Mouse (Mus musculus): ENCODE data around the gene Depdc5. TPM values are rescaled to one million over a fixed set of nuclear protein-coding genes. Genes with fewer than 3 reads are reported as not detected.
"Not testable (repeated sequence)": the region's sequence is repeated elsewhere in the genome, so short reads cannot be mapped to it uniquely, and the experiment has no call there.

The Depdc5 gene
- total and polyA plus RNA-seq, 2 experiments from 2014 or later: 13.4 to 30.3 TPM

GRCm38 (mm10) chr5:33028656-33029055 lies 165.2 kb downstream of the Depdc5 start:
- Histone ChIP-seq H3K4me3 (ENCODE audit: low read depth, low read length) (no peak overlapping the region), H3K36me3 (ENCODE audit: insufficient read depth) (peaks cover 13% of the 10 kb centered on the region; the same call in 1 of the 2 replicates), H3K4me1 (ENCODE audit: insufficient read depth) (peaks cover 24% of the 10 kb centered on the region), H3K4me2 (ENCODE audit: low read depth) (no peak overlapping the region), H3K27me3 (ENCODE audit: insufficient read depth, low read length) (no peaks in the 10 kb centered on the region), H3K9me3 (ENCODE audit: low read length) (no peaks in the 10 kb centered on the region), H3K27ac (ENCODE audit: low read depth, low read length) (no peak overlapping the region), H3K9ac (no peak overlapping the region)
- ATAC-seq (no peak), DNase-seq (no peak)
- 63% methylated on average over 2 of the region's 2 CpGs for WGBS
- TF ChIP-seq CTCF (IDR thresholded peaks at IDR 0.05; ENCODE audit: low read depth): no peak

GRCm38 (mm10) chr5:33030425-33031175 lies 167.1 kb downstream of the Depdc5 start:
- H3K27me3 ChIP-seq (ENCODE audit: insufficient read depth, low read length): no peaks in the 10 kb centered on the region
- H3K4me2 ChIP-seq (ENCODE audit: low read depth): peak overlapping the region; percentile 29
- peaks cover 13% of the 10 kb centered on the region; the same call in 1 of the 2 replicates for H3K36me3 ChIP-seq (ENCODE audit: insufficient read depth)
- H3K9ac ChIP-seq: 0 out of 2 replicates have a peak overlapping the region, but pooled peaks have one; percentile 10
- no peak for TF ChIP-seq CTCF (IDR thresholded peaks at IDR 0.05; ENCODE audit: low read depth)
- peaks cover 18% of the 10 kb centered on the region for H3K4me1 ChIP-seq (ENCODE audit: insufficient read depth)
- DNase-seq (peak; percentile 83), ATAC-seq (peak; percentile 91)
- H3K9me3 ChIP-seq (ENCODE audit: low read length): no peaks in the 10 kb centered on the region
- 44% methylated on average over 4 of the region's 4 CpGs for WGBS
- H3K27ac ChIP-seq (ENCODE audit: low read depth, low read length): peak overlapping the region; percentile 83
- H3K4me3 ChIP-seq (ENCODE audit: low read depth, low read length): no peak overlapping the region

- H3K4me3 ChIP-seq (ENCODE audit: low read depth, low read length): no peak overlapping the region
- H3K27ac ChIP-seq (ENCODE audit: low read depth, low read length): no peak overlapping the region
- no peak for TF ChIP-seq CTCF (IDR thresholded peaks at IDR 0.05; ENCODE audit: low read depth)
- H3K36me3 ChIP-seq (ENCODE audit: insufficient read depth): peaks cover 8% of the 10 kb centered on the region; the same call in 1 of the 2 replicates
- no peak overlapping the region for H3K9ac ChIP-seq
- WGBS: 85% methylated on average over 10 of the region's 10 CpGs
- H3K9me3 ChIP-seq (ENCODE audit: low read length): no peaks in the 10 kb centered on the region
- no peak for DNase-seq
- no peak for ATAC-seq
- H3K4me1 ChIP-seq (ENCODE audit: insufficient read depth): peaks cover 18% of the 10 kb centered on the region
- no peaks in the 10 kb centered on the region for H3K27me3 ChIP-seq (ENCODE audit: insufficient read depth, low read length)
- no peak overlapping the region for H3K4me2 ChIP-seq (ENCODE audit: low read depth)
Measured at GRCm38 (mm10) chr5:33032036-33032773, 168.7 kb downstream of the Depdc5 start.

- ATAC-seq (peak; percentile 66), DNase-seq (peak; percentile 91)
- WGBS: 2% methylated on average over 4 of the region's 4 CpGs
- TF ChIP-seq CTCF (IDR thresholded peaks at IDR 0.05; ENCODE audit: low read depth): peak; percentile 96
- H3K4me2 ChIP-seq (ENCODE audit: low read depth): no peak overlapping the region
- H3K4me3 ChIP-seq (ENCODE audit: low read depth, low read length): no peak overlapping the region
- peaks cover 18% of the 10 kb centered on the region for H3K4me1 ChIP-seq (ENCODE audit: insufficient read depth)
- peaks cover 5% of the 10 kb centered on the region; the same call in 1 of the 2 replicates for H3K36me3 ChIP-seq (ENCODE audit: insufficient read depth)
- H3K9me3 ChIP-seq (ENCODE audit: low read length): no peaks in the 10 kb centered on the region
- H3K9ac ChIP-seq: no peak overlapping the region
- no peaks in the 10 kb centered on the region for H3K27me3 ChIP-seq (ENCODE audit: insufficient read depth, low read length)
- no peak overlapping the region for H3K27ac ChIP-seq (ENCODE audit: low read depth, low read length)
Measured at GRCm38 (mm10) chr5:33033121-33033520, 169.6 kb downstream of the Depdc5 start.

- H3K4me1 ChIP-seq (ENCODE audit: insufficient read depth): peaks cover 18% of the 10 kb centered on the region
- H3K4me3 ChIP-seq (ENCODE audit: low read depth, low read length); ATAC-seq; H3K36me3 ChIP-seq (ENCODE audit: insufficient read depth); H3K27ac ChIP-seq (ENCODE audit: low read depth, low read length); H3K4me2 ChIP-seq (ENCODE audit: low read depth); H3K27me3 ChIP-seq (ENCODE audit: insufficient read depth, low read length); H3K9ac ChIP-seq; DNase-seq; H3K9me3 ChIP-seq (ENCODE audit: low read length): not testable (repeated sequence)
- WGBS: 48% methylated on average over 8 of the region's 8 CpGs
Measured at GRCm38 (mm10) chr5:33033633-33034032, 170.1 kb downstream of the Depdc5 start.

GRCm38 (mm10) chr5:33034100-33034499 lies 170.6 kb downstream of the Depdc5 start:
- Histone ChIP-seq H3K4me1 (ENCODE audit: insufficient read depth) (peaks cover 18% of the 10 kb centered on the region), H3K27me3 (ENCODE audit: insufficient read depth, low read length) (no peaks in the 10 kb centered on the region)
- peak; percentile 6; the same call in 1 of the 2 replicates for ATAC-seq

GRCm38 (mm10) chr5:33034916-33035315 lies 171.4 kb downstream of the Depdc5 start:
- DNase-seq (no peak), ATAC-seq (no peak)
- H3K27ac ChIP-seq (ENCODE audit: low read depth, low read length): no peak overlapping the region
- no peak for TF ChIP-seq CTCF (IDR thresholded peaks at IDR 0.05; ENCODE audit: low read depth)
- WGBS: 40% methylated on average over 3 of the region's 3 CpGs
- no peak overlapping the region for H3K9ac ChIP-seq
- no peak overlapping the region for H3K4me3 ChIP-seq (ENCODE audit: low read depth, low read length)
- no peaks in the 10 kb centered on the region for H3K9me3 ChIP-seq (ENCODE audit: low read length)
- H3K4me2 ChIP-seq (ENCODE audit: low read depth): no peak overlapping the region
- H3K4me1 ChIP-seq (ENCODE audit: insufficient read depth): peaks cover 15% of the 10 kb centered on the region
- H3K36me3 ChIP-seq (ENCODE audit: insufficient read depth): no peaks in the 10 kb centered on the region
- H3K27me3 ChIP-seq (ENCODE audit: insufficient read depth, low read length): no peaks in the 10 kb centered on the region

More at GRCm38 (mm10) chr5:33034100-33034499, 170.6 kb downstream of the Depdc5 start:
- no peaks in the 10 kb centered on the region for H3K36me3 ChIP-seq (ENCODE audit: insufficient read depth)
- H3K4me2 ChIP-seq (ENCODE audit: low read depth): no peak overlapping the region
- no peak for DNase-seq
- no peak overlapping the region for H3K4me3 ChIP-seq (ENCODE audit: low read depth, low read length)
- WGBS: 25% methylated on average over 7 of the region's 7 CpGs
- H3K9me3 ChIP-seq (ENCODE audit: low read length): no peaks in the 10 kb centered on the region
- peak; percentile 49 for TF ChIP-seq CTCF (IDR thresholded peaks at IDR 0.05; ENCODE audit: low read depth)
- no peak overlapping the region for H3K9ac ChIP-seq
- H3K27ac ChIP-seq (ENCODE audit: low read depth, low read length): no peak overlapping the region

Measured in forebrain, postnatal 0 days (tissue).